Mouse (Mus musculus) neural tube, postnatal 0 days (tissue): ENCODE results near the gene Kel. TPM values are rescaled to one million over a fixed set of nuclear protein-coding genes. Genes with fewer than 3 reads are reported as not detected.

Source experiments
- polyA plus RNA-seq: library from polyadenylated mRNA; unstranded; fragments of >200 nt; fragmentation: Nextera tagmentation; extraction: Ambion mirVana; gene quantifications from 2 replicates; pipeline ENCODE4 v1.2.1, GENCODE M21; 2015

The Kel gene
- polyA plus RNA-seq, result 0.43 TPM in 1 of 2 replicates, not detected in the other

DNA sequence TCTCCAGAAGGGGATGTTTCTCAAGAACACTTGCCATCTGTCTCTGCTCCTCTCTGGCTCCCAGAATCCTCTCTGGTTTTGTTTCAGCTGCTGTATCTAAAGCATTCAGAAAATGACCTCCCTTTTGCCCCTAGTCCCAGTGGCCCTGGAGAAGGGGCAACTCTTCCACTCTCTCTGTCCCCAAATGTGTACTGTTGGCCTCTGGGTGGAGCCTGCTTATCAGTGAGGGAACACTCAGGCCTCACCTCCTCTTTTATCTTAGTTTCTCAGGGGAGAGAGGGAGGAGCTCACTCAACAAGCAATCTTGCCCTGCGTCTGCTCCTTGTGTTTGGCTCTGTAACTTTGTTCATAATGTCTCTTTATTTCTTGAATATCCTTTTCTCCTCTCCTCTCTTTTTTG lies at the start of gene Kel:
Gene Kel (minus strand): TSS at position 217 of the 400 bp plus-strand sequence.

DNA sequence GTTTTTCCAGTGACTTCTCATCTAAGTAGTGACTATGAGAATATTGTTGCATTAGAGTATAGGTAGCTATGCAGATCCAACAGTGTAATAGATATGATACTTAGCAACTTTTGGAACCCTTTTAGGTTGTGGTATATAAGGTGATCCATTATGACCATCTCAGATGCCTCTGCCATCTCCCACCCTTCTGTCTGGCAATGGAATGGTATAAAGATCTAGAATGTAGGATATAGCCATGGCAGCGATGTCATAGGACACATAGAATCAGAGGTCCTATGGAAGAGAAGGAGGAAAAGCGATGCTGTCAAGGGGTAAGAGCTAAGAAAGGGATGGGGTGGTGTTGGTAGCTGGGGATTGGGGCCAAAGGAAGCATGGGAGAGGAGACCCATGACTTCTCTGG lies 20.0 kb downstream of the Kel start, which contains the start of gene Llcfc1:
Gene Llcfc1 (plus strand): TSS at position 301 of the 400 bp plus-strand sequence.

DNA sequence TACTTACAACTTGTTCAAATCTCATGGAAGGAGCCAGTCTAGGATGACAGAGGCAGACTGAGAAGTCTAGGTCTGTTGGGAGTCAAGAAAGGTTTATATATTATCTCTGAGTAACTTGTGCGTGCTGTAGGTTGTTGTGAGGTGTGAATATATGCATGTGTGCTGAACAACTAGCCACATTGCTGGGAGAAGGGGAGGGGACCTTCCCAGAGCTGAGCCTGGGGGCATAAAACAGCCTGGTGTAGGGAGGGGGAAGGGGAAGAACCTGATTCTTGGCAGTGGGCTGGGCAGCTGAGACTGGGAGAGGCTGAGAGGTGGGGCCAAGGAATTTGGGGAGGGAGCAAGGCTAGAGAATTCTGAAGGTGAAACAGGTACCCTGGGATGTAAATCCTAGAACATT lies 23.5 kb downstream of the Kel start, which contains the start of gene Trpv5:
Gene Trpv5 (minus strand): TSS at position 101 of the 400 bp plus-strand sequence.

Other genes with a start within 250 kb of the Kel start
- gene Prss1, start 245.4 kb downstream of the Kel start, polyA plus RNA-seq, result not detected in 2 replicates
- gene Prss2, start 182.6 kb downstream of the Kel start, polyA plus RNA-seq, result not detected in 2 replicates
- gene Ephb6, start 98.9 kb downstream of the Kel start, polyA plus RNA-seq, result 36.4 and 50.8 TPM in 2 replicates
- 0.74 and 0.77 TPM in 2 replicates for gene Trpv6, start 67.9 kb downstream of the Kel start, polyA plus RNA-seq
- gene Trpv5, start 23.6 kb downstream of the Kel start, polyA plus RNA-seq, result not detected in 2 replicates
- not detected in 2 replicates for gene Llcfc1, start 19.9 kb downstream of the Kel start, polyA plus RNA-seq
- not detected in 2 replicates for gene Olfr459, start 70.8 kb upstream of the Kel start, polyA plus RNA-seq
- not detected in 2 replicates for gene Pip, start 143.2 kb upstream of the Kel start, polyA plus RNA-seq
- not detected in 2 replicates for gene Sval2, start 148.7 kb upstream of the Kel start, polyA plus RNA-seq
- not detected in 2 replicates for gene Sval1, start 247.3 kb upstream of the Kel start, polyA plus RNA-seq